Mouse (Mus musculus): Measurements from ENCODE around the gene Fignl1.

DNA sequence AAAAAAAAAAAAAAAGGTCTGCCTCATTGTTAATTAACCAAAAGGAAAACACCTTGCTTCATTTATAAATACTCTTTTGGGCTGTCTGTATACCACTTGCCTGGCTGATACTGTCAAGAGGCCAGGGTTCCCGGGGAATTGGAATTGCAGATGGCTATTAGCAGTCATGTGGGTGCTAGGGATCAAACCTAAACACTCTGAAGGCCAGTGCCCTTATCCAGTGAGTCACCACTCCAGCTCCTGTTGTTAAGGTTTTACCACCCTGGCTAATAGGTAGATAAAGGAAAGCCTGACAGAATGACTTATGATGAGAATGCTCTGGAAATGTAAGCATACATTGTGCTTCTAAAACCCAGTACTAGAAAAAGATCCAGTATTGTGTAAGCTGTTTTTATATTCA is 14.1 kb downstream of the Fignl1 start:
- TF ChIP-seq POLR2A (IDR thresholded peaks at IDR 0.05; ENCODE audit: borderline replicate concordance, low read depth, low read length) (no peak), CTCF (IDR thresholded peaks at IDR 0.05; ENCODE audit: low read depth, low read length) (no peak)

All from bone marrow macrophage, adult 2 months (primary cell).